Mouse (Mus musculus): ENCODE data around the gene Ei24.

Gene Ei24

GRCm38 (mm10) chr9:36794487-36794886 is 2.7 kb downstream of the Ei24 start:
- DNase-seq (ENCODE audit: inconsistent age in 2 of 2, low spot score in 1 of 2): no peak

- no peak for DNase-seq (ENCODE audit: inconsistent age in 2 of 2, low spot score in 1 of 2)
Measured at GRCm38 (mm10) chr9:36792191-36792590, 5.0 kb downstream of the Ei24 start.

GRCm38 (mm10) chr9:36783921-36784320 is 13.3 kb downstream of the Ei24 start:
- peak; percentile 60 to 76 for DNase-seq (ENCODE audit: inconsistent age in 2 of 2, low spot score in 1 of 2)

GRCm38 (mm10) chr9:36769048-36769413 is 28.2 kb downstream of the Ei24 start:
- peak; percentile 8 to 45 for DNase-seq (ENCODE audit: inconsistent age in 2 of 2, low spot score in 1 of 2)

- peak in 1 of 2 experiments; percentile 82 for DNase-seq (ENCODE audit: inconsistent age in 2 of 2, low spot score in 1 of 2)
Measured at GRCm38 (mm10) chr9:36768156-36769047, 28.8 kb downstream of the Ei24 start.

- DNase-seq (ENCODE audit: inconsistent age in 2 of 2, low spot score in 1 of 2): peak; percentile 99
Measured at GRCm38 (mm10) chr9:36767203-36768143, 29.7 kb downstream of the Ei24 start, which contains the start of gene Stt3a. Gene Stt3a, minus strand, starts transcription at chr9:36767679.

- DNase-seq (ENCODE audit: inconsistent age in 2 of 2, low spot score in 1 of 2): no peak
Measured at GRCm38 (mm10) chr9:36764378-36764777, 32.8 kb downstream of the Ei24 start.

Measured in adrenal gland, adult (tissue).